Mouse (Mus musculus) liver, embryonic 11.5 days (tissue): ENCODE data around the gene Rdh19. TPM values are rescaled to one million over a fixed set of nuclear protein-coding genes. Genes with fewer than 3 reads are reported as not detected.
"Not testable (repeated sequence)": the region's sequence is repeated elsewhere in the genome, so short reads cannot be mapped to it uniquely, and the experiment has no call there.

ENCODE experiments used
- ATAC-seq: fragments of 200-750 bp; cut with Nextera tagmentation; replicated peaks from 2 replicates; pipeline ENCODE4 v1.8.0; 2017; ENCODE audit warnings: moderate number of reproducible peaks, mild to moderate bottlenecking, moderate TSS enrichment, moderate library complexity; ENCODE audit not compliant: low FRiP score
- DNase-seq: peaks from one replicate; pipeline ENCODE4 v3.0.0-alpha.2; 2017; ENCODE audit warnings: low spot score
- H3K27ac ChIP-seq: fragments of 300-500 bp; sonication (generic); 2 replicates; pipeline ENCODE4 v1.5.1; 2014; ENCODE audit warnings: mild to moderate bottlenecking, low read depth, low read length, control low read depth
- H3K27me3 ChIP-seq: fragments of 300-500 bp; sonication (generic); replicated peaks from 2 replicates; pipeline ENCODE4 v1.6.1; 2014; ENCODE audit warnings: low read length, mixed read lengths; ENCODE audit not compliant: control insufficient read depth, insufficient read depth
- H3K36me3 ChIP-seq: fragments of 300-500 bp; sonication (generic); 2 replicates; pipeline ENCODE4 v1.6.1; 2014; ENCODE audit warnings: mild to moderate bottlenecking, low read length, moderate library complexity, mixed read lengths; ENCODE audit not compliant: control insufficient read depth, insufficient read depth
- H3K4me1 ChIP-seq: fragments of 300-500 bp; sonication (generic); replicated peaks from 2 replicates; pipeline ENCODE4 v1.6.1; 2014; ENCODE audit warnings: low read length, mixed read lengths; ENCODE audit not compliant: control insufficient read depth, insufficient read depth
- H3K4me2 ChIP-seq: fragments of 300-500 bp; sonication (generic); 2 replicates; pipeline ENCODE4 v1.6.1; 2014; ENCODE audit warnings: mild to moderate bottlenecking, control low read depth, moderate library complexity
- H3K4me3 ChIP-seq: fragments of 300-500 bp; sonication (generic); 2 replicates; pipeline ENCODE4 v1.5.1; 2014; ENCODE audit warnings: low read depth, low read length, control low read depth
- H3K9ac ChIP-seq: fragments of 300-500 bp; sonication (generic); 2 replicates; pipeline ENCODE4 v1.6.1; 2014; ENCODE audit warnings: low read depth, low read length, control low read depth
- H3K9me3 ChIP-seq: fragments of 300-500 bp; sonication (generic); 2 replicates; pipeline ENCODE4 v1.6.1; 2016; ENCODE audit warnings: low read length, inconsistent platforms, mixed read lengths; ENCODE audit not compliant: control insufficient read depth
- WGBS: fragments of 180-500 bp; shearing (Covaris S2); extraction: QIAGEN DNeasy Blood & Tissue Kit; methylation state at CpG from one replicate; pipeline ENCODE4 v1.1.7; 2014; 5-methylcytosine and 5-hydroxymethylcytosine counted together
- polyA plus RNA-seq: library from polyadenylated mRNA; unstranded; fragments of >200 nt; fragmentation: Nextera tagmentation; extraction: Ambion mirVana; gene quantifications from 2 replicates; pipeline ENCODE4 v1.2.1, GENCODE M21; 2014

The Rdh19 gene
- polyA plus RNA-seq, 1 experiment from 2014 or later, result not detected

DNA sequence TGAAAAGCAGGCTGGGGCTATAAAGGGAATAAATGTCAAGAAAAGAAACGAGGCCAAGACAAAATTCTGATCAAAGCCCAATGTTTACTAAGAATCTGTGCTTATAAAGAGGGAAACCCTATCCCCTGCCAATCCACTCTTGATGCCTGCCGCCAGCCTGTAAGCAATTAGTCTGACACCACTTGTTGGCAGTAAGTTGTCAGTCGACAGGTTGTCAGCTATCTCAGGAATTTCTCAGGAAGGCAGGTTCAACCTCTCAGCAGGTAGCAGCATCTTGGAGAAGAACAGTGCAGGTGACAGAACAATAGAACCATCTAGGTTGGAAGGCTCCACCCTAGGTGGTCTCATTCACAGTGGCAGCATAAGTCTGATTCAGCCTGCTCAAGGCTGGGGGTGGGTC lies 20.6 kb upstream of the Rdh19 start:
- no peak overlapping the region for H3K4me2 ChIP-seq
- no peak for ATAC-seq
- no peak overlapping the region for H3K9ac ChIP-seq
- H3K36me3 ChIP-seq, result no peaks in the 10 kb centered on the region
- H3K4me1 ChIP-seq, result no peaks in the 10 kb centered on the region
- no peak for DNase-seq
- H3K27ac ChIP-seq, result no peak overlapping the region
- no peak overlapping the region for H3K4me3 ChIP-seq
- WGBS, result 68% methylated on average over 3 of the region's 3 CpGs
- H3K27me3 ChIP-seq, result no peaks in the 10 kb centered on the region
- no peaks in the 10 kb centered on the region for H3K9me3 ChIP-seq

DNA sequence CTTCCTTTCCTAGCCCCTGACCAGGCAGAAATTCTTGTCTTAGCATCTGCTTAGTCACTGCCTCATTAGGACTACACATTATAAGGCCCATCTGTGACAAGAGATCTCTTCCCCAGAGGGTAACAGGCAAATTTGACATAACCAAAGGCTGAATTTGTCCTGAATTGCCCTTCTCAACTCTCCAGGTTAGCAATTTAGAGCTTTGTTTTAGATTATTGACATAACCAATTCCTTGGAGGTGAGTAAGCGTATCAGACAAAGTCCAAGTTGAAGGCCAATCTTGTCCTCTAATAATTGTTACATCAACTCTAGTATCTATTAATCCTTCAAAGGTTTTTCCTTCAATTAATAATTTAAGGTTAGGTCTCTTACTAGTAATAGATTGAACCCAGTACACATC lies 15.5 kb upstream of the Rdh19 start:
- WGBS, result 86% methylated on average over 1 of the region's 1 CpGs
- not testable (repeated sequence) for H3K27ac ChIP-seq, ATAC-seq, H3K4me2 ChIP-seq, H3K9me3 ChIP-seq, DNase-seq, H3K4me3 ChIP-seq, H3K36me3 ChIP-seq, H3K9ac ChIP-seq, H3K27me3 ChIP-seq, H3K4me1 ChIP-seq

DNA sequence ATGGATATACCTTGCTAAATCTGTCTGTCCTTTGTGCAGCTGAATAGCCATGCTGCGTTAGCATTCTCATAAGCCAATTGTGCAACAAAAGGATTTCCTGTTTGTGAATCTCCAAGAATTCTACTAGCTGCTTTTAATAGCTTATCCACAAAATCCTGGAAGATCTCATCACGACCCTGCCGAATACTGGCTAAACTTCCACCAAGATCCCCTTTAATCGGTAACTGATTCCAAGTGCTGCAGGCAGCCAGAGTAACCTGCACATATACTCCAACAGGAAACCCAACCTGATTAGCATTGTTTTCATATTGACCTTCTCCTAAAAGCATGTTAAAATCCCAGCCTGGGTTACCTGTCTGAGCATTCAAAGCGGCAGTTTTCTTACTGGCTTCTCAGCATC lies 14.4 kb upstream of the Rdh19 start:
- Histone ChIP-seq H3K9ac (no peak overlapping the region), H3K36me3 (no peaks in the 10 kb centered on the region), H3K27ac (no peak overlapping the region), H3K4me3 (no peak overlapping the region), H3K4me2 (no peak overlapping the region), H3K27me3 (no peaks in the 10 kb centered on the region), H3K4me1 (no peaks in the 10 kb centered on the region), H3K9me3 (no peaks in the 10 kb centered on the region)
- DNase-seq (no peak), ATAC-seq (no peak)
- 75% methylated on average over 5 of the region's 5 CpGs for WGBS

DNA sequence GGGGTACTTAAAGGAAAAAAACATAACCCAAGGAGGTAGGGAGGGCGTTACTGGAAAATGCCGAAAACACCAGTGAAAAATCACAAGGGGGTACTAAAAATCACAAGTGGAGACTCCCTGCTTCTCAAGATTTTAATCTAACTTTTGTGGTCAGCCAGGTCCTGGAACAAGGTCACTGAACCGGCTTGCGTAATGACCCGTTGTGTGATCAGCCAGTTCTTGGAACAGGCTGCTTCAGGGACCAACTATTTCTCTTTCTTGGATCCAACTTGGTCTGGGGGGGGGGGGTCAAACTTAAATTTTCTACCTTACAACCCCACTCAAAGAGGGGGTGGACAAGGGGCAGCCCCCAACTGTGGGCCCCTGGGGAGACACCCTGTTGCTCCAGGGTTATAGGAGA lies 11.9 kb upstream of the Rdh19 start:
- H3K9me3 ChIP-seq, H3K4me1 ChIP-seq, H3K27me3 ChIP-seq, H3K4me2 ChIP-seq, H3K9ac ChIP-seq, H3K4me3 ChIP-seq, DNase-seq, H3K27ac ChIP-seq, ATAC-seq, H3K36me3 ChIP-seq: not testable (repeated sequence)
- WGBS, result 76% methylated on average over 5 of the region's 5 CpGs

DNA sequence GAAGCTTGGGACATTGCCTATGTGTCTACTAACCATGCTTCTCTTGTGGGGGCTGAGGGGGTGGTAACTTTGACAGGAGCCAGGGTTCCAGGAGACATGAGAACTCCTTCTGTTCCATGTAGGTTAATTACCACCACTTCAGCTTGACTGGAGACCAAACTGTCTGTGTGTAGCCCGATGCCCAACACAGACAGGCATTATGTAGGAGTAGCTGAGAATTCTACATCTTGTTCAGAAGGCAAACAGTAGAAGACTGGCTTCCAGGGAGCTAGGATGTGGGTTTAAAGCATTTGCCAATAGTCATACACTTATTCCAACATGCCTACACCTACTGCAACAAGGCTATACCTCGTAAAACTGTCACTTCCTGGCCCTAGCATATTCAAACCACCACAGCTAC lies 11.2 kb upstream of the Rdh19 start:
- Histone ChIP-seq H3K36me3 (no peaks in the 10 kb centered on the region), H3K27ac (no peak overlapping the region), H3K9me3 (no peaks in the 10 kb centered on the region), H3K4me1 (no peaks in the 10 kb centered on the region), H3K4me3 (no peak overlapping the region), H3K9ac (no peak overlapping the region), H3K4me2 (no peak overlapping the region), H3K27me3 (no peaks in the 10 kb centered on the region)
- 71% methylated on average over 2 of the region's 2 CpGs for WGBS
- DNase-seq (no peak), ATAC-seq (no peak)

DNA sequence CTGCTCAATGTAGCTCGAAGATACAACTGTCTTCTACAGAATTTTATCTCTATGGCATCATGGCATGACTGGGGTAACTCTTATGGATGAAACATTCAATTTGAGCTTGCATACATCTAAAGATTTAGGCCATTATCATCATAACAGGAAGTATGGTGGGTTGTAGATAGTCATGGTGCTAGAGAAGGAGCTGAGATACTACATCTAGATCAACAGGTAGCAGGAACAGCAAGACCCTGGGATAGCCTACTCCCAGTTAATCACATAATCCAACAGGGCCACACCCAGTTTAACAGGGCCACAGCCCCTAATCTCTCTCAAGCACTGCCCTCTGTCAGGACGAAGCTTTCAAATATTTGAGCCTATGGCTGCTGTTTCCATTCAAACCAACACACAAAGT lies 9.0 kb upstream of the Rdh19 start:
- H3K9ac ChIP-seq, result no peak overlapping the region
- H3K27me3 ChIP-seq, result no peaks in the 10 kb centered on the region
- no peaks in the 10 kb centered on the region for H3K9me3 ChIP-seq
- H3K36me3 ChIP-seq, result no peaks in the 10 kb centered on the region
- DNase-seq (no peak), ATAC-seq (no peak)
- no peak overlapping the region for H3K4me3 ChIP-seq
- no peak overlapping the region for H3K4me2 ChIP-seq
- H3K27ac ChIP-seq, result no peak overlapping the region
- no peaks in the 10 kb centered on the region for H3K4me1 ChIP-seq
- 59% methylated on average over 2 of the region's 2 CpGs for WGBS

DNA sequence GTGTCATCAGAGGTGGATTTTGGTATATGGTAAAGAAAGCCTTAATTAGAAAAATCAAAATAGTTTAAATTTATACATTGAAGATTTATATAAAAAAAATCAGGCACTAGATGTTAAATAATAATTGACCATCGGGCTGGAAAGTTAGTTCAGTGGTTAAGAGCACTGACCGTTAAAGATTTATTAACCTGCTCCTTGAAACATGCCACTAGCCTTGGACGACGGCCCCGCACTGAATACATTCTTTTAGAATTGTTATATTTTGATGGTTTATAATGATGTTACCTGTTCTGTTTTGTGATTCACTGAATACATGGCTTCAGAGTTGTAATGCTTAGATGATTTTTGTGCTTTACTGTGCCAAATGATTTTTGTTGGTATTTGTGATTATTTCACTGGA lies 3.8 kb upstream of the Rdh19 start:
- not testable (repeated sequence) for H3K4me3 ChIP-seq, H3K27me3 ChIP-seq, ATAC-seq, H3K27ac ChIP-seq, H3K4me1 ChIP-seq, DNase-seq, H3K4me2 ChIP-seq, H3K9me3 ChIP-seq, H3K36me3 ChIP-seq, H3K9ac ChIP-seq
- 94% methylated on average over 5 of the region's 5 CpGs for WGBS

DNA sequence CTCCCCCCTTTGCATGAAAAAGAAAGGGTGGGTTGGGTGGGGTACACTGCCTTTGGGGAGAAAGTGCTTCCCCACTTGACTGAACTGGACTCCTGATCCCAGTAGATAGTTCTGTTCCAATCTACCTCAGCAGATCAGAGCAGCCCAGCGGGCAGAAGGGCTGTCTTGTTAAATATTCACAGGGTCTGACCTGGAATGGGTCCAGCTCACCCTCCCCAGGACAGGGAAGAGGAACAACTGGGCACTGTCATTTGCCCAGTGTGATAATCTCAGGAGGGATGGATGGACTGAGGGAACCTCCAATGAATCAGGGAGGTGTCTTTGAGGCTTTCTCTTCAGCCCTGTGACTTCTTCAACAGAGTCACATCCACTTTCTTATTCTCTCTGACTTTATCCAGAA lies 1.6 kb upstream of the Rdh19 start:
- WGBS, result 66% methylated on average over 1 of the region's 1 CpGs
- Histone ChIP-seq H3K4me1 (no peaks in the 10 kb centered on the region), H3K36me3 (no peaks in the 10 kb centered on the region), H3K4me3 (no peak overlapping the region), H3K27me3 (no peaks in the 10 kb centered on the region), H3K9ac (no peak overlapping the region), H3K9me3 (no peaks in the 10 kb centered on the region), H3K27ac (no peak overlapping the region), H3K4me2 (no peak overlapping the region)
- DNase-seq (no peak), ATAC-seq (no peak)

DNA sequence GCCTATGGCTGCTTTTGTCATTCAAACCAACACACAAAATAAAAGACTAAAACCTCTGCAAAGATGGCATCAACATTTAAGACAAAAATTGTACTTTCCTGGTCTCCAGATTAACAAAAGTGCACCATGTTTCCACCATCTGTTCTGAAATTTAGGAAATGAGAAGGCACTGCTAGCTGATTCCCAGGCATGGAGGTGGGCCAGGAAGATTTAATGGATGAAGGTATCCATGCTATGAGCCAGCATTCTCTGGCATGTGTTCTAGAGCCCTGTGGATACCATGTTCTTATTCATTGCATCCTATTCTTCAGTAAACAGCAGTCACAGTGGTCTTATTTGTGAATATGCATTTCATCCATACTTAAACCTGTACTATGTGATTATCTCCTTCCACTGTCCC lies 6.6 kb downstream of the Rdh19 start:
- no peak overlapping the region for H3K4me3 ChIP-seq
- no peaks in the 10 kb centered on the region for H3K36me3 ChIP-seq
- no peaks in the 10 kb centered on the region for H3K27me3 ChIP-seq
- ATAC-seq (no peak), DNase-seq (no peak)
- H3K9me3 ChIP-seq, result no peaks in the 10 kb centered on the region
- no peak overlapping the region for H3K27ac ChIP-seq
- no peak overlapping the region for H3K9ac ChIP-seq
- H3K4me1 ChIP-seq, result no peaks in the 10 kb centered on the region
- H3K4me2 ChIP-seq, result no peak overlapping the region
